Mouse (Mus musculus): ENCODE results near the gene Fxyd2.

Gene Fxyd2

GRCm38 (mm10) chr9:45429951-45430697, 30.7 kb downstream of the Fxyd2 start:
- DNase-seq = peak; percentile 37 to 54

DNA sequence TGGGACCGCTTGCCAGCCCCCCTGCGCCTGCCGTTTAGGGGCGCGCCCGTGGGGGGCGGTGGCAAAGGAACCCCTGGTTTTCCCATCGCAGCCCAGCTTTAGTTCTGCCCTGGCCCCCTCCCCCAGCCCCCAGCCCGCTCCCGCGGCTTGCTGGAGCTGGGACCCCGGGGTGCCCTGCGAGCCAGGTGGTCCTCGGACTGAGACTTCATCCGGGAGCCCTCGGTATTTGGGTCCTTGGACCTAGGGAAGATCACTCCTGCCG, 31.2 kb downstream of the Fxyd2 start:
- no peak for DNase-seq

DNA sequence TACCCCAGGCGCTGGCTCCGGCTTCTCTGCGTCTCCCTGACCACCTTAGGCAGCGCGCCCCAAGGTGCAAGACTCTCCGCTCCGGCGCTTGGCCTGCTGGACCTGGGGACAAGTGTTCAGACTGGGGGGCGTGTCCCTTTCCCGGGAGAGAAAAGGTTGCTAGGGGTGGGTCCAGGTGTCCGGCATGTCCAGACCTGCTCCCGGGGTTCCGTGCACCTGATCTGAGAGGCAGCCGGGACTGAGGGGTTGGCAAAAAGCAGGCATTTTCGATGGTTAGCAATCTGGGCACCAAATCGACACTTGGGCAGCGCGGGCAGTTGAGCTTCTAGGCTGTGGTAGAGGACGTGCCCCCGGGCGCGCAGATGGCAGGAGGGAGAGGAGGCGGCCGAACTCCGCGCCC, 31.7 kb downstream of the Fxyd2 start:
- DNase-seq = peak; percentile 29 to 54

DNA sequence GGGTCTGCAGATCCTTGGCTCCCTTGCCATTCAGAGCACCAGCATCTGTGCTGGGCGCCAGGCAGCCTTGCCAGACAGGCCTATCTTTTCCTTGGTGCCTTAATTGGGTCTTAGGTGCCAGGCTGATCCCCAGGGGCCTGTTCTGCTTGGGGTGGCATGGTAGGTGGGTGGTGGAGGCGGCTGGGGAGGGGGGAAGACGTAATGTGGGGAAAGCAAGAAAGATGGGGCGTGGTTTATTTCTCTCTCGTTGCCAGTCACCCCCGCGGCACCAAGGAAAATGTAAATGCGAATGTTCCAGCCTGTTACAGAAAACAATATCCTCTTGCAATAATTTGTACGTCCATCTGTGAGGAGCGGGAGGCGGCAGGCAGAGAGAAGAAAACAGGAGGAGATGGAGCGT, 33.2 kb downstream of the Fxyd2 start:
- no peak for DNase-seq

- no peak for DNase-seq
Measured at GRCm38 (mm10) chr9:45433119-45433518, 33.6 kb downstream of the Fxyd2 start.

DNA sequence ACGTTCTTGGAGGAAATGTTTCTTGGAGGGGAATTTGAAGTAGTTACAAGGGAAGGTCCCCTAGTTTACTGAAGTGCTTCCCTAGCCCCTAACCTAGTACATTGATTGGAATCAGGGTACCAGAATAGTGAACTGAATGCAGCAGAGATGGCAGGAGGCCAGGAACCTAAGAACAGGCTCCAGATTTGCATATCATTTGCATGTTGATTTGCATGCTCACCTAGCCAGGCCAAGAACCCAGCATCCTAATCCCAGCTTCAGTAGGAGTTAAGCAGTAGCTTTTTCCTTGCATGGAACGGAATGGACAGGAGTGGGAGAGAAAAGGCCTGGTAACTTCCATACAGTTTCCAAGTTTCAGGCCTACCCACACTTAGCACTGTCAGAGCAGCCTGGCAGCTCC, 34.7 kb downstream of the Fxyd2 start:
- DNase-seq = no peak

DNA sequence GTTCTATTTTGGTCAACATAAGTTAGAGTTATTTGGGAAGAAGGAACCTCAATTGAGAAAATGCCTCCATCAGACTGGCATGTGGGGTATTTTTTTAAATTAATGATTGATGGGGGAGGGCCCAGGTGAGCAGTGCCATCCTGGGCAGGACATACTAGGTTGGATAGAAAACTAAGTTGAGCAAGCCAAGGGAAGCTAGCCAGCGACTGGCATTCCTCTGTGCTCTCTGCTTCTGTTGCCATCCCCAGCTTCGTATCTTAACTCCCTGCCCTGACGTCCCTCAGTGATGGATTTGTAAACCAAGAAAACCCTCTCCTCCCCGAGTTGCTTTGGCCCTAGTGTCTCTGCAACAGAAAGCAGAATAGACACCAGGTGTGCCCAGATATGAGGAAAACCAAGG, 39.6 kb downstream of the Fxyd2 start:
- DNase-seq = no peak

GRCm38 (mm10) chr9:45440083-45440784, 40.8 kb downstream of the Fxyd2 start:
- DNase-seq = no peak

- no peak for DNase-seq
Measured at GRCm38 (mm10) chr9:45444251-45444798, 44.9 kb downstream of the Fxyd2 start.

DNA sequence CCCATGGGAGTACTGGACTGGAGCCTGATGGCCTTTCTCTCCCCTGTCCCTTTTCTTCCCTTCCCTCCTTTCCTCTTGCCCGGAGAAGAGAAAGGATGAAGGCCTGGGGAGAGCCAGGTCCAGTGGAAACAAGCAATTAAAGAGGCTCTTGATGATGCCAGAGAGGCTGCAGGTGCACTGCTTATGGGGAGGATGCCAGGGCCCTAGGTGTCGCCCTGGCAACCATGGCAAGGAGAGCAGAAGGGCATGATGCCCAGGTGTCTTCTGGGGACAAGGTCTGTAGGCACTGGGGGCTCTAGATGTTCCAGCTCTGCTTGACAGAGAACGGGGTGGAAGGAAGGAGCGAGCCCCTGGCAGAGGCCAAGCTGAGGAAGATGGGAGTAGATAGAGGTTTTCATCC, 50.2 kb downstream of the Fxyd2 start:
- no peak for DNase-seq

DNA sequence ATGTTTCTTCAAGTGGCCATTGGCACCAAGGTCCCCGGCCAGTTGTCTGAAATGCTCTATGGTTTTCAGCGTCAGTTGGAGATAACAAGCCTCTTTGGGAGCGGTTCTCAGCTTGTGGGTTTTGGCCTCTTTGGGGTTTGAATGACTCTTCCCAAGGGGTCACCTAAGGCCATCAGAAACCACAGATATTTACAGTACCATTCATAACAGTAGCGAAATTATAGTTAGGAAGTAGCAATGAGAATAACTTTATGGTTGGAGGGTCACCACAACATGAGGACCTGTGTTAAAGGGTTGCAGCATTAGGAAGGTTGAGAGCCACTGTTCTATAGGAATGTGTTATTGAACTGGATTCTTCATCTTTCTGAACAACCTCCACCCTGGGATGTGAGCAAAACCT, 51.9 kb downstream of the Fxyd2 start:
- DNase-seq = no peak

GRCm38 (mm10) chr9:45454032-45454431, 54.6 kb downstream of the Fxyd2 start:
- DNase-seq = no peak

GRCm38 (mm10) chr9:45454889-45455610, 55.6 kb downstream of the Fxyd2 start:
- no peak for DNase-seq

DNA sequence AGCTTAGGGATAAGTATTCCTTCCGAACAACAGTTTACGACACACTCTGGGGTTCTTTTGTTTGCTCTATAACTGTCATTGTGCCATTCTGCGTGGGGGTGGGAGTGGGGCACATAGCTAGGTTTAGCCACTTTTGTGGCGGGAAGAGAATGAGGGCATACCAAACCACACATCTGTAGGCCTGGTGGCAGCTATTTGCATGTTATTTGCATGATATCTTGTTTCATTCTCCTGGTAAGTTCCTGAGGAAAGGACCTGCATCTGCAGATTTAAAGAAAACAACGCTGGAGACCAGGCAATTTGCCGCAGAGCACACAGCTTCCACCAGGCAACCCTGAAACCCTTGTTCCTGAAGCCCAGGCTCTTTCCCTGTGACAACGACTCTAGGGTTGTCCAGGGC, 57.7 kb downstream of the Fxyd2 start:
- DNase-seq = no peak

- peak in 1 of 2 experiments; percentile 12 for DNase-seq
Measured at GRCm38 (mm10) chr9:45458363-45458762, 58.9 kb downstream of the Fxyd2 start.
